Mouse (Mus musculus): ENCODE results near the gene Lias. TPM values are rescaled to one million over a fixed set of nuclear protein-coding genes. Genes with fewer than 3 reads are reported as not detected.

The Lias gene
- polyA plus RNA-seq, 1 experiment from 2014 or later, result 62.5 TPM

DNA sequence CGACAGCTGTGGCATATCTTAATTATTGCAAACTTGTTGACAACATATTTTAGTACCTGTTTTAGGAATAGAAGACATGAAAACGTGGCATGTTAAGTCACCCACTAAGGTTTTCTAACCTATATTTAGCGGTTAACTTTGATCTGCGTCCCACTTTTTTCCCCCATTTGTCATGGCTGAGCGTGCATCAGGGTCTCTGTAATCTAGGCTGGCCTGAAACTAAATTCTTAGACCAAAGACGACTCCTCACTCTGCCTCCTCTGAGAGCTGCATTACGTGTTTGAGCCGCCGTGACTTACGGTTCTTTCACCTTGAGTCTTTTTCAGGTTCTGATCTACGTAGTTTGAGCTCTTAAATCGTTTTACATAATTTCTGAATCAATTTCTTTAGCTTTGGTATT is 456 bp downstream of the Lias start:
- WGBS, result 4% methylated on average over 12 of the region's 12 CpGs
- H3K27ac ChIP-seq, result peak overlapping the region; percentile 90
- H3K4me3 ChIP-seq, result peak overlapping the region; percentile 73
- no peaks in the 10 kb centered on the region for H3K9me3 ChIP-seq
- H3K4me1 ChIP-seq, result peaks cover 28% of the 10 kb centered on the region
- no peaks in the 10 kb centered on the region for H3K27me3 ChIP-seq (replicated peaks)
- H3K4me2 ChIP-seq, result peak overlapping the region; percentile 80
- ATAC-seq (replicated peaks), result peak; percentile 53
- H3K9ac ChIP-seq, result peak overlapping the region; percentile 78
- peaks cover 27% of the 10 kb centered on the region for H3K36me3 ChIP-seq (replicated peaks)

- Histone ChIP-seq H3K36me3 (replicated peaks) (peaks cover 23% of the 10 kb centered on the region), H3K4me1 (peaks cover 19% of the 10 kb centered on the region), H3K4me2 (no peak overlapping the region), H3K27ac (no peak overlapping the region), H3K9ac (no peak overlapping the region), H3K9me3 (no peaks in the 10 kb centered on the region), H3K27me3 (replicated peaks) (no peaks in the 10 kb centered on the region), H3K4me3 (no peak overlapping the region)
- ATAC-seq (replicated peaks), result no peak
- WGBS, result 93% methylated on average over 7 of the region's 7 CpGs
These were observed 3.1 kb downstream of the Lias start for GRCm38 (mm10) chr5:65394425-65394824.

DNA sequence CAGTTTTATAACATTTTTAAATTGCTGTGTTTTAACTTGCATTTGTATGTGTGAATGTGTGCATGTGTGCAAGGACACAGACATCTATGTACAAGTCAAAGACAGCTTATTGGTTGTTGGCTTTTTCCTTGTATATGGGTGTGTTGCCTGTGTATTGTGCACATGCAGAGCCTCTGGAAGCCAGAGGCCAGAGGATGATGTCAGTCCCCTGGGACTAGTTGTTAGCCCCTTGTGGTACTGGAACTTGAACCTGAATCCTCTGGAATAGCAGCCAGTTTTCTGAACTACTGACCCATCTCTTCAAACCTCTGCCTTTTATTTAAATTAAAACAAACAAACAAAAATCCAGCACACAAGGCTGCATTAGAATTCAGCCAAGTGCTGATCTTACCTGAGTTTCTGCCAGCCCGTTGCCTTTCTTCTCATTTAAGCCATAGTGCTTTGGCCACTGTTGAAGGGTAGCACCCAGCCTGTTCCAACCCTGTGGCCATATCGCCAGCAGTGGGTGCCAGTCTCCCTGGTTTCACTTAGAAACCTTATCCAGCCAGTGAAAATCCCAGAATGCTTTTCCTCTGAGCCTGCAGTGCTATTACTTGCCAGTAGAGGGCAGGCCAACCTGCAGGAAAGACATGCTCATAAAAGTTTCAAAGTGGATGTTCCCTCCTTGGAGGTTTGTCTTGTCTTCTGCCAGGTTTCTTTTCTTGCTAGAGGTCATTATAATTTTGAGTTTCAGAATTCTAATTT is 10.1 kb downstream of the Lias start:
- Histone ChIP-seq H3K4me2 (no peak overlapping the region), H3K27ac (no peak overlapping the region), H3K36me3 (replicated peaks) (peaks cover 51% of the 10 kb centered on the region), H3K9me3 (no peaks in the 10 kb centered on the region), H3K4me3 (no peak overlapping the region), H3K9ac (no peak overlapping the region), H3K4me1 (no peaks in the 10 kb centered on the region), H3K27me3 (replicated peaks) (no peaks in the 10 kb centered on the region)
- 0 out of 2 replicates have a peak, but pooled peaks have one; percentile 74 for ATAC-seq (replicated peaks)
- 26% methylated on average over 2 of the region's 2 CpGs for WGBS

DNA sequence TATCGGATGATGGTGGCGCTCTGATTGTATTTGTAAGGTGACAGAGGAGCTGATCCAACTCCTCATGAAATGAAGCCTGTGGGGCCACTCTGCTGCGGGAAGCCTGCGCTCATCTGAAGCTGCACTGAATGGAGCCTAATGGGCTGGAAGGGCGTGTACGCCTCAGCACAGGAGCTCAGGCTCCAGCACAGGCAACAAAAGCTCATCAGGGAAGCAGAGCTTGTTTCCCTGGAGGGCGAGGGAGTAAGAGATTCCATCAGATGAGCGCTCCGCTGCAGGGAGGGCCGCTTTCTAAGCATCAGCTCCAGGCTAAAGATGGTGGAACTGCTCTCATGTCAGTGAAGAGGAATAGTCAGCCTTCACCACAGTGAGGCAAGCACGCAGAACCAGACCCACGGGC is 16.7 kb downstream of the Lias start:
- no peaks in the 10 kb centered on the region for H3K9me3 ChIP-seq
- H3K4me1 ChIP-seq, result no peaks in the 10 kb centered on the region
- H3K9ac ChIP-seq, result no peak overlapping the region
- H3K4me3 ChIP-seq, result no peak overlapping the region
- H3K27ac ChIP-seq, result 0 out of 2 replicates have a peak overlapping the region, but pooled peaks have one; percentile 18
- H3K27me3 ChIP-seq (replicated peaks), result no peaks in the 10 kb centered on the region
- WGBS, result 17% methylated on average over 12 of the region's 12 CpGs
- no peak overlapping the region for H3K4me2 ChIP-seq
- no peak for ATAC-seq (replicated peaks)
- peaks cover 37% of the 10 kb centered on the region for H3K36me3 ChIP-seq (replicated peaks)

DNA sequence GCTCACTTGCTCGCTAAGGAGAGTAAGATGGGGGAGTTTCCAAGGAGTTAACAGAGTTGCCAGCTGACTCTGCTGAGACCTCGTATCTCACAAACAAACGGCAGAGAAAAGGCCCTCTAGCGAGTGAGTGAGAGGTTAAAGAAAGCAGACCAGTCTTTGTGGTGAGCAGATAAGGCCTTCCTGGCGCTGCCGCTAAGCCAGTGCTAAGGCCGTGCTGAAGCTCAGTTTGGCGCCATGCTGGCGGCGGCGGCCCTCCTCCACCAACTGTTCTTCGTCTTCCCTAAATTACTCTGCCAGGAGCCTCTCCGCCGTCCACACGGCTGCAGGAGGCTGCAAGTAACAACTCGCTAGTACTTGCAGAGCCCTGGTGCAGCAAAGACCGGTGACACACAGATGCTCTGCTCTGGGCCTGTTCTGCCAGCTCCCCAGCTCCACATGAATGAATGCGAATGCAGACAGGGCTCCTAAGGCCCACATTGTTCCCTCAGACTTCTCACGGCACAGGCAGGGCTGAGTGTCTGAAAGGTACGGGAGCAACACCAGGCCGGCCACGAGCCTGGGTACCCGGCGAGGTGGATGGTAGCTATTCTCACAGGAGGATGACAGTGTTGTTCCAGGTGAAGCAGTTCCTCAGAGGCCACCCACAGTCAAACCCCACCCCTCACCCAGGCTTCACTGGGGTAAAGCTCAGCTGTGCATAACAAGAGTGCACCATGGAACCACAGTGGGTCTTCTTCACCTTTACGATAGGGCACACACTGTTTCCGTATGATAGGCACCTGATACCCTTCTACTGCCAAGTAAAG is 24.6 kb downstream of the Lias start:
- H3K9ac ChIP-seq, result no peak overlapping the region
- H3K27me3 ChIP-seq (replicated peaks), result no peaks in the 10 kb centered on the region
- peak overlapping the region; percentile 23; the same call in 1 of the 2 replicates for H3K27ac ChIP-seq
- no peak overlapping the region for H3K4me2 ChIP-seq
- ATAC-seq (replicated peaks), result no peak
- no peak overlapping the region for H3K4me3 ChIP-seq
- H3K36me3 ChIP-seq (replicated peaks), result peaks cover 15% of the 10 kb centered on the region
- 16% methylated on average over 26 of the region's 26 CpGs for WGBS
- H3K9me3 ChIP-seq, result no peaks in the 10 kb centered on the region
- H3K4me1 ChIP-seq, result no peaks in the 10 kb centered on the region

DNA sequence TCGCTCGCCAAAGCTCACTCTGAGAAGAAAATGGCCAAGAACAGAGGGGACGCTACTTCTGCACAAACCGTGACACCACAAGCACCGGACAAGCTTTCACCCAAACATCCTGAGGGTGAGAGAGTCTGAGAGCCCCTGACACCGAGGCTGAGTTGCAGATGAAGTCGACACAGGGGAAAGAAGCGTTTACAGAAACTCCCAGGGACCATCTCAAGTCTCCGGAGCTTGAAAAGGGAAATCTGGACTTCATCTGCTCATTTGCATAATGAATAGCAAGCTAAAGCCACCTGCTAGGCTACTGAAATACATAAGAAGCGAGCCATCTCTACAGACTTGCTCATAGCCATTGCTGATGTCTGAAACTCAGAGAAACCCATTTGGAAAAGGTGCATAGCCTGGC is 27.8 kb downstream of the Lias start:
- Histone ChIP-seq H3K27ac (no peak overlapping the region), H3K9me3 (no peaks in the 10 kb centered on the region), H3K27me3 (replicated peaks) (no peaks in the 10 kb centered on the region), H3K36me3 (replicated peaks) (peaks cover 35% of the 10 kb centered on the region), H3K4me3 (no peak overlapping the region), H3K4me1 (no peaks in the 10 kb centered on the region), H3K9ac (no peak overlapping the region), H3K4me2 (no peak overlapping the region)
- WGBS, result 72% methylated on average over 10 of the region's 10 CpGs
- no peak for ATAC-seq (replicated peaks)

DNA sequence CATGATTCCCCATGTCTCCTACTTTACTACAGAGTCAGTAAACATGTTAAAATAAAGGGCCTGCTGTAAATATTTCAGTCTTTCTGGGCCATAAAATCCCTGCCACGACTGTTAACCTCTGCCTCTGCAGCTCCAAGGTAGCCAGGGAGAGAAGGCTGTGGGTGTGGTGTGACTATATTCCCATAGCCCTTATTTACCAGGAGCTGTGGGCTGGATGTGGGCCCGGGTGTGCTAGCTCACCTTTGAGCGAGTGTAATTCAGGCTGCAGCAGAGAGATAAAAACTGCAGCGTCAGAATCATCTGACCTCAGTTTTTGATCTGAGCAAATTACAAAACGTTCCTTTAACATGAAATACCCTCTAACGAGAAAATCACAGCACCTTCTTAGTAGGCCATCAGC is 29.5 kb downstream of the Lias start:
- peaks cover 36% of the 10 kb centered on the region for H3K36me3 ChIP-seq (replicated peaks)

GRCm38 (mm10) chr5:65422803-65423202 is 31.5 kb downstream of the Lias start:
- ATAC-seq (replicated peaks), result no peak
- H3K9ac ChIP-seq, result no peak overlapping the region
- no peak overlapping the region for H3K4me2 ChIP-seq
- H3K27ac ChIP-seq, result no peak overlapping the region
- WGBS, result 94% methylated on average over 8 of the region's 8 CpGs
- no peaks in the 10 kb centered on the region for H3K4me1 ChIP-seq
- H3K27me3 ChIP-seq (replicated peaks), result no peaks in the 10 kb centered on the region
- no peak overlapping the region for H3K4me3 ChIP-seq
- peaks cover 41% of the 10 kb centered on the region for H3K36me3 ChIP-seq (replicated peaks)
- H3K9me3 ChIP-seq, result no peaks in the 10 kb centered on the region

More for the DNA sequence above, 29.5 kb downstream of the Lias start:
- H3K4me2 ChIP-seq, result no peak overlapping the region
- H3K9me3 ChIP-seq, result no peaks in the 10 kb centered on the region
- no peaks in the 10 kb centered on the region for H3K4me1 ChIP-seq
- H3K4me3 ChIP-seq, result no peak overlapping the region
- 86% methylated on average over 6 of the region's 6 CpGs for WGBS
- no peaks in the 10 kb centered on the region for H3K27me3 ChIP-seq (replicated peaks)
- ATAC-seq (replicated peaks), result no peak
- no peak overlapping the region for H3K27ac ChIP-seq
- no peak overlapping the region for H3K9ac ChIP-seq

DNA sequence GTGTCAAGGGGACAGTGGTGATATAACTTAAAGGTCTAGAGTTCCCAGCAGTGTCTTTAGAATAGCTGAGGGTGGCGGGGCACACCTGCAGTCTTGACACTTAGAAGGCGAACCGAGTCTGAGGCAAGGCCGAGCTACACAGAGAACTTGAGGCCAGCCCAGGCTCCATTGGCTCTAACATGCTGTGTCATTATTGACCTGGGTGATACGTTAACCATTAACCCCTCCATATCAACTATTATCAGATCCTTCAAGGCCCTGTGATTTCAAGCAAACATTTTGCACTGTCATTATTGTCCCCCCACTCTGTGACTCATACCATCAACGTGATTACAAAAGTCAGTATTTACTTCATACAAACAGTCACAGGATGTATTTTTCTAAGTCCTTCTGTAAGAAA is 32.9 kb downstream of the Lias start:
- Histone ChIP-seq H3K27ac (no peak overlapping the region), H3K4me1 (0 out of 2 replicates have a peak, but pooled peaks cover 4% of the 10 kb centered on the region), H3K36me3 (replicated peaks) (peaks cover 41% of the 10 kb centered on the region), H3K9ac (no peak overlapping the region), H3K4me3 (no peak overlapping the region), H3K9me3 (no peaks in the 10 kb centered on the region), H3K27me3 (replicated peaks) (no peaks in the 10 kb centered on the region), H3K4me2 (no peak overlapping the region)
- 92% methylated on average over 6 of the region's 6 CpGs for WGBS
- ATAC-seq (replicated peaks), result no peak

DNA sequence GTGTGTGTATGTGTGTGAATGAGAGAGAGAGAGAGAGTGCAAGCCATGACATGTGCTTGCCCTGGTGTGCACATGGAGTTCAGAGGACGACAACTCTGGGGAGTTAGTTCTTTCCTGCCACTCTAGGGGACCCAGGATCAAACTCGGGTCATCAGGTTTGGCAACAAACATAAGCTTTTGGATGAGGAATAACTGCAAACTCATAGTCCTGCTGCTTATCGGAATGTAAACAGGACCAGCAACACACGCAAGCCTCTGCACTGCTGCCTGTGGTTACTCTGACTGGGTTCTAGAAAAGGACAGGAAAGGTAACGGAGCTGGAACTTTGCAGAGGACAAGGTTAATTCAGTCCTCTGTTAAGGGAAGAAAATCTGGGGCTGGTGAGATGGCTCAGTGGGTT is 34.0 kb downstream of the Lias start:
- Histone ChIP-seq H3K9ac (no peak overlapping the region), H3K36me3 (replicated peaks) (peaks cover 41% of the 10 kb centered on the region), H3K4me2 (no peak overlapping the region), H3K4me1 (0 out of 2 replicates have a peak, but pooled peaks cover 4% of the 10 kb centered on the region), H3K27ac (no peak overlapping the region), H3K9me3 (no peaks in the 10 kb centered on the region), H3K27me3 (replicated peaks) (no peaks in the 10 kb centered on the region), H3K4me3 (no peak overlapping the region)
- WGBS, result 92% methylated on average over 5 of the region's 5 CpGs
- no peak for ATAC-seq (replicated peaks)

GRCm38 (mm10) chr5:65428321-65428720 is 37.0 kb downstream of the Lias start:
- WGBS, result 22% methylated on average over 4 of the region's 4 CpGs
- no peak overlapping the region for H3K4me2 ChIP-seq
- H3K36me3 ChIP-seq (replicated peaks), result peaks cover 14% of the 10 kb centered on the region; the same call in 1 of the 2 replicates
- peaks cover 7% of the 10 kb centered on the region for H3K4me1 ChIP-seq
- no peak for ATAC-seq (replicated peaks)
- H3K27me3 ChIP-seq (replicated peaks), result no peaks in the 10 kb centered on the region
- H3K27ac ChIP-seq, result no peak overlapping the region
- no peak overlapping the region for H3K9ac ChIP-seq
- H3K4me3 ChIP-seq, result no peak overlapping the region
- no peaks in the 10 kb centered on the region for H3K9me3 ChIP-seq

- WGBS, result 92% methylated on average over 5 of the region's 5 CpGs
- no peak overlapping the region for H3K27ac ChIP-seq
These were observed 38.1 kb downstream of the Lias start for GRCm38 (mm10) chr5:65429441-65429840.

More at GRCm38 (mm10) chr5:65429441-65429840, 38.1 kb downstream of the Lias start:
- Histone ChIP-seq H3K9me3 (no peaks in the 10 kb centered on the region), H3K4me1 (peaks cover 18% of the 10 kb centered on the region), H3K27me3 (replicated peaks) (no peaks in the 10 kb centered on the region), H3K4me2 (no peak overlapping the region), H3K9ac (no peak overlapping the region), H3K36me3 (replicated peaks) (peaks cover 4% of the 10 kb centered on the region; the same call in 1 of the 2 replicates), H3K4me3 (no peak overlapping the region)
- no peak for ATAC-seq (replicated peaks)
